Mouse (Mus musculus) liver, embryonic 16.5 days (tissue): ENCODE measurements around the gene Camk2n2. TPM values are rescaled to one million over a fixed set of nuclear protein-coding genes. Genes with fewer than 3 reads are reported as not detected.

Experiments used
- ATAC-seq: fragments of 200-750 bp; cut with Nextera tagmentation; 2 replicates; pipeline ENCODE4 v1.8.0; 2017; ENCODE audit warnings: low read depth, mild to moderate bottlenecking, moderate number of reproducible peaks, moderate library complexity
- H3K27ac ChIP-seq: fragments of 300-500 bp; sonication (generic); 2 replicates; pipeline ENCODE4 v1.5.1; 2014; ENCODE audit warnings: mild to moderate bottlenecking, low read length
- H3K27me3 ChIP-seq: fragments of 300-500 bp; sonication (generic); 2 replicates; pipeline ENCODE4 v1.6.1; 2014; ENCODE audit warnings: low read depth, low read length, mixed read lengths; ENCODE audit not compliant: control insufficient read depth, insufficient read depth
- H3K36me3 ChIP-seq: fragments of 300-500 bp; sonication (generic); 2 replicates; pipeline ENCODE4 v1.6.1; 2014; ENCODE audit warnings: mild to moderate bottlenecking; ENCODE audit not compliant: control insufficient read depth, insufficient read depth
- H3K4me1 ChIP-seq: fragments of 300-500 bp; sonication (generic); 2 replicates; pipeline ENCODE4 v1.6.1; 2014; ENCODE audit warnings: low read depth, low read length, mixed read lengths; ENCODE audit not compliant: control insufficient read depth
- H3K4me2 ChIP-seq: fragments of 300-500 bp; sonication (generic); 2 replicates; pipeline ENCODE4 v1.6.1; 2014; ENCODE audit warnings: low read depth, low read length, mixed read lengths
- H3K4me3 ChIP-seq: fragments of 300-500 bp; sonication (generic); 2 replicates; pipeline ENCODE4 v1.5.1; 2014; ENCODE audit warnings: low read depth, mild to moderate bottlenecking, low read length
- H3K9ac ChIP-seq: fragments of 300-500 bp; sonication (generic); 2 replicates; pipeline ENCODE4 v1.6.1; 2014; ENCODE audit warnings: low read depth, low read length
- H3K9me3 ChIP-seq: fragments of 300-500 bp; sonication (generic); replicated peaks from 2 replicates; pipeline ENCODE4 v1.6.1; 2016; ENCODE audit warnings: low read length; ENCODE audit not compliant: control insufficient read depth
- WGBS: fragments of 180-500 bp; shearing (Covaris S2); extraction: QIAGEN DNeasy Blood & Tissue Kit; methylation state at CpG from one replicate; pipeline ENCODE4 v1.1.7; 2014; ENCODE audit not compliant: insufficient replicate concordance; 5-methylcytosine and 5-hydroxymethylcytosine counted together
- polyA plus RNA-seq: library from polyadenylated mRNA; unstranded; fragments of >200 nt; fragmentation: Nextera tagmentation; extraction: Ambion mirVana; gene quantifications from 2 replicates; pipeline ENCODE4 v1.2.1, GENCODE M21; 2015

Gene Camk2n2
- polyA plus RNA-seq, 1 experiment from 2014 or later, result 0.15 TPM

DNA sequence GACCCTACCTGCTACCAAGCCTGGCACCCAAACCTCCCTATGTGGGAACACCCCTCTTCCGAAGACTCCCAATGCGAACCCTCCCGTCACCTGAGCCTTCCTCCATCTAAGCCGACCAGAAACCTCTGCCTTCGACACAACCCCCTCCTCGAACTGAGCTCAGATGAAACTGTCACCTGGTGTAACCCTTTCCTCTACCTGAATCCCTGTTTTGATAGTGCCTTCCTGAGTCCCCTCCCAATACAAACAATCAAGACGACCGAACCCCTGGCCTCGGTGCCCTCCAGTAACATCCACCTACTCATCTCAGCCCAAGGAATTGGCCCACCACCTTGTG, 720 bp downstream of the Camk2n2 start:
- peak overlapping the region; percentile 97 for H3K4me2 ChIP-seq
- no peaks in the 10 kb centered on the region for H3K9me3 ChIP-seq
- H3K4me3 ChIP-seq, result peak overlapping the region; percentile 72
- H3K4me1 ChIP-seq, result peaks cover 29% of the 10 kb centered on the region
- H3K36me3 ChIP-seq, result no peaks in the 10 kb centered on the region
- WGBS, result 1% methylated on average over 9 of the region's 9 CpGs
- peaks cover 67% of the 10 kb centered on the region for H3K27me3 ChIP-seq
- 0 out of 2 replicates have a peak, but pooled peaks have one; percentile 1 for ATAC-seq
- no peak overlapping the region for H3K27ac ChIP-seq
- no peak overlapping the region for H3K9ac ChIP-seq

DNA sequence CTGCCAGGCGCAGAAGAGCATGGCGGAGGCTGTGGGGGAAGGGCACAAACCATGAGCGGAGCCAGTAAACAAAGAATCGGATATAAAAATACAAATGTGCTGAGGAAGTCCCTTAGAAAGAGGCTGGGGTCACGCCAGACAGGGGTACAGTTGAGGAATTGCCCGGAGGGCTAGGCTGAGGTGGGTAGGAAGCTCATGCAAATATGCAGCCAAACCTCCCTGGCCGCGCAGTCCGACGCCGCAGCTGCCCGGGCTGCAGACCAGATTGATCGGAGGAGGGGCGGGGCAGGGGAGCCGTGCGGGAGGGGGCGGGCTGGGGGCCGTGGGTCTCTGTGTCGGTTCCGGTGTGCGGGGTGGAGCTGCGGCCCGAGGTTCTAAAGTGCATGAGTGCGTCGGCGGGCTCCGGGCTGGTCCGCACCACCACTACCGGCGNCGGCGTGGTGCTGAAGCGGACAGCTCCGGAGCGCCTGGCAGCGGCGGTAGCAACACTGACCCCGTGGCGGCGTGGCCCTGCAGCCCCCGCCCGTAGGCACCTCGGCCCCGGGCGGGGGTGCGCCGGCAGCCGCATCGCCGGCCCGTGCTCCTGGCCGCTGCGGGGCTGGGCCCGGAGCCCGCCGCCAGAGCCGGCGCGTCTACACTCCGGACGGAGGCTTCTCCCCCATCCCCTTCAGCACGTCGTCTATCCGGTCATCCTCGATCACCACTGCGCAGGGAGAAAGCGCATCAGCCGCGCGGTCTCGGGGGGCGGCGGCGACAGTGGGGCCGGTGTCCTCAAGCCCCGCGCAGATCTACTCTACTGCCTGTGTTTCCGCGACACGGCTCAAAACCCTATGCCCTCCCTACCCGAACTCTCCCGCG, 1.3 kb downstream of the Camk2n2 start:
- 4% methylated on average over 77 of the region's 83 CpGs for WGBS
- H3K9ac ChIP-seq, result no peak overlapping the region
- peak; percentile 7; the same call in 1 of the 2 replicates for ATAC-seq

DNA sequence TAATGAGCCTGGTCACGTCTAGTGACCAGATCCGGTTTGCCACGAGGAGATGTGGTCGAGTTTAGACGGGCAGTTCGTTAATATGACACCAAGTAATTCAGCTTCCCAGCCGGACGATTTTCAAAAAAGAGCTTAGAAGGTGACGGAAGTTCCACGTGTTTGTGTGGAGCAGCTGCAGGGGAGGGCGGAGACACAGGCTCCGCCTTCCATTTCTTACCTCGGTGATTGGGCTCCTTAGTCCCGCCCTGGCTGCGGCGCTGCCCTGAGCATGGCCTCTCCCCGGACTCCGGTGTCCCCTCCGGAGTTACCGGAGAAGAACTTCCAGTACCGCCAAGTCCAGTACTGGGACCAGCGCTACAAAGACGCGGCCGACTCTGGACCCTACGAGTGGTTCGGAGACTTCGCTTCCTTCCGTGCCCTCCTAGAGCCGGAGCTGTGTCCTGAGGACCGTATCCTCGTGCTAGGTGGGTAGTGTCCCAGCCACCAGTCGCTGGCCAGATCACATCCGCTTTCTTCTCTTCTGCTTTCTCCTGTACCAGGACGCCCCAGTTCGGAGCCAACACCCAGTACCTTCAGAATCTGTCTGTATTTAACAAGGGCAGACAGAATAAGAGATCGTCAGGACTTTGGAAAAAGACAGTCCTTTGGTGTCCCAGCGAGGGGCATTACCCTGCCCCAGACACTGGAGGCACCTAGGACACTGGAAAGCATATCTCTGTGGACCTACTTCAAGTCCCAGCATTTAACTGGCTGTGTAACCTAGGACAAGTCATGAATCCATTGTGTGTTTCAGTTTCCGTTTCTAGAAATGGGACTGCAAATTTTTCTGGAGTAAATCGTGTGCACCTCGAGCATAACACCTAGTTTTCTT, 9.5 kb downstream of the Camk2n2 start, which contains the start of the genes Eef1akmt4, Gm49333 and Alg3:
Eef1akmt4 (plus strand) TSS at position 237 of the 871 bp plus-strand sequence.
Gm49333 (plus strand) TSS at position 254 of the 871 bp plus-strand sequence.
Alg3 (minus strand) TSS at position 379 of the 871 bp plus-strand sequence.
- ATAC-seq, result peak; percentile 99
- no peaks in the 10 kb centered on the region for H3K27me3 ChIP-seq
- peak within 1 kb of the TSS; percentile 96 for H3K4me2 ChIP-seq
- H3K27ac ChIP-seq, result peak within 1 kb of the TSS; percentile 68
- 1% methylated on average over 41 of the region's 41 CpGs for WGBS
- H3K9me3 ChIP-seq, result no peaks in the 10 kb centered on the region
- peaks cover 17% of the 10 kb centered on the region for H3K4me1 ChIP-seq
- peak within 1 kb of the TSS; percentile 75 for H3K9ac ChIP-seq
- peaks cover 4% of the 10 kb centered on the region; the same call in 1 of the 2 replicates for H3K36me3 ChIP-seq
- peak within 1 kb of the TSS; percentile 70 for H3K4me3 ChIP-seq

More for the DNA sequence above, 1.3 kb downstream of the Camk2n2 start:
- Histone ChIP-seq H3K27ac (no peak overlapping the region), H3K36me3 (no peaks in the 10 kb centered on the region), H3K9me3 (no peaks in the 10 kb centered on the region), H3K4me2 (peak overlapping the region; percentile 97), H3K27me3 (peaks cover 67% of the 10 kb centered on the region), H3K4me3 (peak overlapping the region; percentile 45), H3K4me1 (peaks cover 29% of the 10 kb centered on the region)

DNA sequence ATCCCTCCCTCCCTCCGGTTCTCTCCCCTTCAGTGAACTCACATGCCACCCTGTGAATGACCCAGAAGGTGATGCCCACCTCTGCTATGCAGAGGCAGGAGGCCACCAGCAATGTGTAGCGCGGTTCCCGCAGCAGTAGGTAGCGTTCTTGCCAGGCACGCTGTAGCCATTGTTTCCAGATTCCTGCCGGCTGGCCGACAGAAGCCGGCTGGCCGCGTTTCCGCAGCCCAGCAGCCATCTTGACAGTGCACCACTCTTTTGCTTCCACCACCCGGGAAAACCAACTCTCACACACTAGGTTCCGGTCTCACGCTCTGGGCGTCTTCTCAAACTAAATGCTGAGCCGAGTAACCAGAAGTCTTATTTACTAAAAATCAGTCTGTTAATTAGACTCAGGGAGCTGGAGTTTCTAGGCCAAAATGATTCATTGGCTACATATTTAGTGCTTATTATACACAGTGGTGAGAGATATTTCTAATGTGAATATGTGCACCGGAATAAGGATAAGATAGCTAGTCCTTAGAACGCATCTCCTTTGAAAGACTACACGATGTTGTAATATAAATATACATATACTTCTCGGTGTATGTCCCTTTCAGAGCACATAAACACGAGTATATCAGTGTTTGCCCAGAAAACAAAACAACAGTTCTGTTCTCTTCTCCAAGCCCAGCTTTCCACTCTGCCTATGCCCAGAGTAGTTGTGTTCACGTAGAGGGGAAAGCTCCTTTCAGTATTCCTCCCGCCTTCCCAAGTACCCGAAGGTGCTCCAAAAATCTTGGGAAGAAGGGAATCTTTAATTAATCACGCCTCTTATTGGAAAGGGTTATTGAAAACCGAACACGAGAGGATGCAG, 10.4 kb downstream of the Camk2n2 start:
- Histone ChIP-seq H3K27ac (peak overlapping the region; percentile 68), H3K9me3 (no peaks in the 10 kb centered on the region), H3K9ac (peak overlapping the region; percentile 72), H3K36me3 (peaks cover 4% of the 10 kb centered on the region; the same call in 1 of the 2 replicates), H3K4me1 (peaks cover 17% of the 10 kb centered on the region), H3K4me3 (peak overlapping the region; percentile 70), H3K4me2 (peak overlapping the region; percentile 96), H3K27me3 (no peaks in the 10 kb centered on the region)
- peak; percentile 50 for ATAC-seq
- under 1% methylated on average over 28 of the region's 28 CpGs for WGBS

DNA sequence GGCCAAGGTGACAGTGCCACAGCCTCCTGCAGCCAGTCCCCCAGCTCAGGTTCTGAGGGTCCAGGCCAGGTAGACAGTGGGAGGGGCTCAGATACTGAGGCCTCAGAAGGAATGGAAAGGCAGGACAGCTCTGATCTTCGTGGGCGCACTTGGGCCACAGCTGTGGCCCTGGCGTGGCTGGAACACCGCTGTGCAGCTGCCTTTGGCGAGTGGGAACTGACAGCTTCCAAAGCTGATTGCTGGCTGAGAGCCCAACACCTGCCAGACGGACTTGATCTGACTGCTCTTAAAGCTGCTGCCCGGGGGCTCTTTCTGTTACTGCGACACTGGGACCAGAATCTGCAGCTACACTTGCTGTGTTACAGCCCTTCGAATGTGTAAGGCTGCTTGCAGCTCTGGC, 16.4 kb downstream of the Camk2n2 start:
- WGBS, result 77% methylated on average over 9 of the region's 9 CpGs
- H3K4me3 ChIP-seq, result no peak overlapping the region
- peaks cover 7% of the 10 kb centered on the region for H3K36me3 ChIP-seq
- H3K9me3 ChIP-seq, result no peaks in the 10 kb centered on the region
- H3K9ac ChIP-seq, result no peak overlapping the region
- H3K27ac ChIP-seq, result no peak overlapping the region
- no peak for ATAC-seq
- H3K4me1 ChIP-seq, result peaks cover under 1% of the 10 kb centered on the region; the same call in 1 of the 2 replicates
- H3K4me2 ChIP-seq, result no peak overlapping the region
- H3K27me3 ChIP-seq, result no peaks in the 10 kb centered on the region

DNA sequence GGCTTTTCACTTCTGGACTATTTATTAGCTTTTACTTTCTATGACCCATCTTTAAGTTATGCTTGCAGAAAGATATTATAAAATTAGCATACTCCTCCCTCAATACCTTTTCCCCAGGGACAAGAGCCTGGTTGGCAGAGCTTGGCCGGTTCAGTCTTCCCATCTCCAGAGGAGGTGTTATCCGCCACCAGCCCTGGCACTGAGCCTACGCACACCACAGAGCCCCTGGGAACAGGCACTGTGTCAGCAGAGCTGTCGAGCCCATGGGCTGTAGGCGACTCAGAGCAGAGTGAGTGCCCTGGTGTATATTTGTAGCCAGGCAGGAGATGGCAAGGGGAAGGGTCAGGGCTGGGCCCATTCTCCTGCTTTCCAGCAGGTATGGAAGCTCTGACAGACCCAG, 20.6 kb downstream of the Camk2n2 start:
- no peak for ATAC-seq
- WGBS, result 69% methylated on average over 5 of the region's 5 CpGs

DNA sequence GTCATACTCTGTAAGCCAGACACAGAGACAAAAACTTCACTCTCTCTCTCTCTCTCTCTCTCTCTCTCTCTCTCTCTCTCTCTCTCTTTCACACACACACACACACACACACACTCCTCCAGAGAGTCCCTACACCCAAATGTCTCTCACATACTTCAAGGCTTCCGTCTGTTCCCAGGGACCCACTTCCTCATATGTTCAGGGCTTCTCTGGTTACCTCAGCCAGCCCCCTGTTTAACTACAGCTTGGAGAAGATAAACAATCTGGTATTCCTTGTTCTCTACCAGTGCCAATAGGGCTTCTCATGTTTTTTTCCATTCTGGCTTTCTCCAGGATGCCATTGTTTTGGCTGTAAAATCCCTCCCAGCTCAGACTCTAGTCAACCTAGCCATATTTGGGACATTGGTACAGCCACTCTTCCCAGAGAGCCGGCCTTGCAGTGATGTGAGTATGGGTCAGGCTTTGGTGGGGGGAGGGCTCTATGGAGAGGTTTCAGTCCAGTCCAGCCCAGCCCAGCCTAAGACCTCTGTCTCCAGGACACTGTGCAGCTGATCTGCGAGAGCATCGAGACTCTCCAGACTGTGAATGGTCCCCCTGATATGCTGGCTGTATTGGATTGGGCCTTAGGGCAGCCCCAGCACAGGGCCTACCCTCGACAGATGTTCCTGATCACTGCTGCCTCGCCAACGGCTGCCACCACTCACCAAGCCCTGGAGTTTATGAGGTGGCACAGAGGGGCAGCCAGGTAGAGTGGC, 24.2 kb downstream of the Camk2n2 start:
- H3K36me3 ChIP-seq, result no peaks in the 10 kb centered on the region
- no peak overlapping the region for H3K4me3 ChIP-seq
- peak; percentile 28; the same call in 1 of the 2 replicates for ATAC-seq
- H3K9me3 ChIP-seq, result no peaks in the 10 kb centered on the region
- no peak overlapping the region for H3K27ac ChIP-seq
- peaks cover 28% of the 10 kb centered on the region for H3K4me1 ChIP-seq
- no peak overlapping the region for H3K4me2 ChIP-seq
- H3K27me3 ChIP-seq, result peaks cover 22% of the 10 kb centered on the region
- WGBS, result 35% methylated on average over 7 of the region's 7 CpGs
- no peak overlapping the region for H3K9ac ChIP-seq

More for the DNA sequence above, 20.6 kb downstream of the Camk2n2 start:
- Histone ChIP-seq H3K9me3 (no peaks in the 10 kb centered on the region), H3K36me3 (peaks cover 2% of the 10 kb centered on the region), H3K9ac (no peak overlapping the region), H3K27me3 (no peaks in the 10 kb centered on the region), H3K4me2 (no peak overlapping the region), H3K27ac (no peak overlapping the region), H3K4me3 (no peak overlapping the region), H3K4me1 (peaks cover 14% of the 10 kb centered on the region)
